Mouse (Mus musculus): Measurements from ENCODE around the gene Psmc2. TPM values are rescaled to one million over a fixed set of nuclear protein-coding genes. Genes with fewer than 3 reads are reported as not detected.

Gene Psmc2
- 166 and 171 TPM in 2 replicates for polyA plus RNA-seq (2015; fragmentation: Nextera tagmentation; extraction: Ambion mirVana)

- peak; percentile 94 for ATAC-seq (ENCODE audit: insufficient number of reproducible peaks, low FRiP score, low TSS enrichment, low read depth)
- H3K27ac ChIP-seq (replicated peaks), result peak within 1 kb of the TSS; percentile 89
Observed at GRCm38 (mm10) chr5:21785053-21785452, at the start of gene Psmc2, which contains the start of gene Dnajc2. Psmc2 (plus strand) TSS chr5:21785283. Dnajc2 (minus strand) TSS chr5:21785251.

DNA sequence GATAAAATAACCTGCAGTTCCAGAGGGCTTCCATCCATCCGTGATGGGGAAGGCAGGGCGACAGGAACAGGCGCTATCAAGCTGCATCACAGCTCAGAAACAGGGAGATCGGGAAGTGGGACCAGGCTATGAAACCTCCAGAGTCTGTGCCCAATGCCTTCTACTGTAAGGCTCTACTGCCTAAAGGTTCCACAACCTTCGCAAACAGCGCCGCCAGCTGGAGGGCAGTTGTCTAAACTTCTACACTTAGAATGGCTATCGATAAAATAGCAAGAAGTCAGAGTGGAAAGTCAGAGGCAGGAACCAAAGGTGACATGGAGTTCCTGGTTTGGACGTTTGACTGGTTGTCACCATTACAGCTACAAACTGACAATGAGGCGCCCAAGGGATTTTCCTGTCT lies 49.5 kb upstream of the Psmc2 start:
- Histone ChIP-seq H3K9ac (no peak overlapping the region), H3K27me3 (no peaks in the 10 kb centered on the region), H3K36me3 (peaks cover 14% of the 10 kb centered on the region), H3K4me3 (replicated peaks) (peak overlapping the region; percentile 18), H3K27ac (replicated peaks) (no peak overlapping the region), H3K4me1 (peaks cover 16% of the 10 kb centered on the region), H3K9me3 (replicated peaks) (no peaks in the 10 kb centered on the region), H3K4me2 (replicated peaks) (peak overlapping the region; percentile 11; the same call in 1 of the 2 replicates)
- ATAC-seq (ENCODE audit: insufficient number of reproducible peaks, low FRiP score, low TSS enrichment, low read depth), result no peak
- WGBS, result 26% methylated on average over 10 of the region's 10 CpGs

More at GRCm38 (mm10) chr5:21785053-21785452, at the start of gene Psmc2, which contains the start of gene Dnajc2:
- H3K9ac ChIP-seq, result peak within 1 kb of the TSS; percentile 80
- peaks cover 19% of the 10 kb centered on the region for H3K4me1 ChIP-seq
- peaks cover 30% of the 10 kb centered on the region for H3K36me3 ChIP-seq
- peak within 1 kb of the TSS; percentile 94 for H3K4me3 ChIP-seq (replicated peaks)
- under 1% methylated on average over 37 of the region's 37 CpGs for WGBS
- peak within 1 kb of the TSS; percentile 87 for H3K4me2 ChIP-seq (replicated peaks)
- no peaks in the 10 kb centered on the region for H3K9me3 ChIP-seq (replicated peaks)
- no peaks in the 10 kb centered on the region for H3K27me3 ChIP-seq

DNA sequence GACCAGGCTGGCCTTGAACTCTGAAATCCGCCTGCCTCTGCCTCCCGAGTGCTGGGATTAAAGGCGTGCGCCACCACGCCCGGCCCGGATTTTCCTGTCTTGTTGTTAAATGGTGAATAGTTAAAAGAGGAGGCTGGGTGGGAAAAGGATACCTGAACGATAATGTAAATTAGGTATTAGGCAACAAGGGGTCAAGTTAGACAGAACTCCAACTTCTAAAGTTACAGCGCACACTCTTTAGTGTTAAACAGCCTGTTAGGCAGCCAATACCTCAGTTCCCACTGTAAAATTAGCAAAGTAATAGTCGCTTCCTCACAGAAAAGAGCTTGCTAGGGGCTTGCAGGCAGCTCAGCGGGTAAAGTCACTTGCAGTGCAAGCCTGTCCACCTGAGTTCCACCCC lies 49.0 kb upstream of the Psmc2 start:
- no peaks in the 10 kb centered on the region for H3K27me3 ChIP-seq
- H3K4me3 ChIP-seq (replicated peaks), result no peak overlapping the region
- ATAC-seq (ENCODE audit: insufficient number of reproducible peaks, low FRiP score, low TSS enrichment, low read depth), result no peak
- peaks cover 16% of the 10 kb centered on the region for H3K4me1 ChIP-seq
- no peaks in the 10 kb centered on the region for H3K9me3 ChIP-seq (replicated peaks)
- H3K36me3 ChIP-seq, result peaks cover 15% of the 10 kb centered on the region
- no peak overlapping the region for H3K27ac ChIP-seq (replicated peaks)
- no peak overlapping the region for H3K4me2 ChIP-seq (replicated peaks)
- H3K9ac ChIP-seq, result no peak overlapping the region
- WGBS, result 85% methylated on average over 11 of the region's 11 CpGs

DNA sequence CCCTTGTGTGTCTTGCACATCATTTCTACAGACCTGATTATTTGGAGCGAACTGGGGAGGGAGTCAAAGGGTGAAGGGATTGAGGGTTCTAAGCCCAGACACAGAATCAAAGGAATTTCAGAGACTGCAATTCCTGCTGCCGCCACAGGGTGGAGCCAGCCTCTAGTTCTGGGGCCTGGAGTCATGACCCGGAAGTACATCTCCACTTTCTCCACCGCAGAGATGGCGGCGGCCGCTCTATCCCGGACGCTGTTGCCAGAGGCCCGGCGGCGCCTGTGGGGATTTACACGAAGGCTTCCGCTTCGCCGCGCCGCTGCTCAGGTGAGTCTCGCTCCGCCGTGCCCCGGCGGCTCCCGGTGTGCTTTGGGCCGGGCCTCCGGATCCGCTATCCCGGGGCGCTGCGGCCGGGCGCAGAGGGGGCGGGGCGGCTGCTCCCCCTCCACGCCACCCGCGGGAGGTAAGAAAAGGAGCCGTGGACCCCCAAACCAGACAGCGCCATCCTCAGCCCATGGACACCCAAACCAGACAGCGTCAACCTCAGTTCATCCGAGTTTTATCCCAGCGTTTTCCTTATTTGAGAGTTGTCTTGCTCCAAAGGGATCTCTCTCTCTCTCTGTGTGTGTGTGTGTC lies 48.0 kb upstream of the Psmc2 start, which contains the start of gene Pmpcb:
Gene Pmpcb, plus strand, starts transcription at position 186 of the 630 bp plus-strand sequence.
- H3K9ac ChIP-seq, result peak within 1 kb of the TSS; percentile 93
- WGBS, result under 1% methylated on average over 42 of the region's 42 CpGs
- peaks cover 16% of the 10 kb centered on the region for H3K4me1 ChIP-seq
- H3K36me3 ChIP-seq, result peaks cover 26% of the 10 kb centered on the region
- H3K27ac ChIP-seq (replicated peaks), result peak within 1 kb of the TSS; percentile 84
- H3K4me2 ChIP-seq (replicated peaks), result peak within 1 kb of the TSS; percentile 71
- no peaks in the 10 kb centered on the region for H3K27me3 ChIP-seq
- peak; percentile 82; the same call in 1 of the 2 replicates for ATAC-seq (ENCODE audit: insufficient number of reproducible peaks, low FRiP score, low TSS enrichment, low read depth)
- H3K9me3 ChIP-seq (replicated peaks), result no peaks in the 10 kb centered on the region
- peak within 1 kb of the TSS; percentile 98 for H3K4me3 ChIP-seq (replicated peaks)

GRCm38 (mm10) chr5:21737620-21738019 lies 47.5 kb upstream of the Psmc2 start:
- 17% methylated on average over 10 of the region's 10 CpGs for WGBS
- peak overlapping the region; percentile 84 for H3K27ac ChIP-seq (replicated peaks)

DNA sequence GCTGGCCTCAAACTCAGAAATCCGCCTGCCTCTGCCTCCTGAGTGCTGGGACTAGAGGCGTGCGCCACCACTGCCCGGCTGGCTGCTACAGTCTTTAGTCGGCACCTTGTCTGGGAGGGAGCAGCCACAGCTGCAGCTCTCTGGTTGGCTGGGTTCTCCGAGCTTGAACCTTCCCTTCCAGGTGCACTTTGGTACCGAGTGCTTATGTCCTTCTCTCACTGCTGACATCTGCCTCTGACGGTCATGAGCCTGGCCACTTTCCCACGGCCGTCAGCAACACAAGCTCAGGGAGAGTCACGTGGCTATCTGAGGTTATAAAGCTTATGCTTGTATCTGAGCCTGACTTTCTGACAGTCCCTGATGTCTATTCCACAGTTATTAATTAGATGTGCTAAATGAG lies 46.0 kb upstream of the Psmc2 start:
- H3K36me3 ChIP-seq, result peaks cover 43% of the 10 kb centered on the region
- H3K9ac ChIP-seq, result no peak overlapping the region
- H3K4me3 ChIP-seq (replicated peaks), result no peak overlapping the region
- no peak overlapping the region for H3K4me2 ChIP-seq (replicated peaks)
- no peaks in the 10 kb centered on the region for H3K9me3 ChIP-seq (replicated peaks)
- peaks cover 11% of the 10 kb centered on the region for H3K4me1 ChIP-seq
- H3K27ac ChIP-seq (replicated peaks), result no peak overlapping the region
- WGBS, result 85% methylated on average over 11 of the region's 11 CpGs
- no peaks in the 10 kb centered on the region for H3K27me3 ChIP-seq
- ATAC-seq (ENCODE audit: insufficient number of reproducible peaks, low FRiP score, low TSS enrichment, low read depth), result no peak

More at GRCm38 (mm10) chr5:21737620-21738019, 47.5 kb upstream of the Psmc2 start:
- H3K27me3 ChIP-seq, result no peaks in the 10 kb centered on the region
- peak overlapping the region; percentile 98 for H3K4me3 ChIP-seq (replicated peaks)
- no peak for ATAC-seq (ENCODE audit: insufficient number of reproducible peaks, low FRiP score, low TSS enrichment, low read depth)
- peaks cover 15% of the 10 kb centered on the region for H3K4me1 ChIP-seq
- no peaks in the 10 kb centered on the region for H3K9me3 ChIP-seq (replicated peaks)
- H3K9ac ChIP-seq, result peak overlapping the region; percentile 93
- H3K36me3 ChIP-seq, result peaks cover 30% of the 10 kb centered on the region
- H3K4me2 ChIP-seq (replicated peaks), result peak overlapping the region; percentile 71

- no peak overlapping the region for H3K9ac ChIP-seq
- no peaks in the 10 kb centered on the region for H3K9me3 ChIP-seq (replicated peaks)
- H3K4me2 ChIP-seq (replicated peaks), result no peak overlapping the region
- H3K4me1 ChIP-seq, result peaks cover 11% of the 10 kb centered on the region
- 87% methylated on average over 13 of the region's 13 CpGs for WGBS
- no peak overlapping the region for H3K27ac ChIP-seq (replicated peaks)
- H3K27me3 ChIP-seq, result no peaks in the 10 kb centered on the region
- no peak overlapping the region for H3K4me3 ChIP-seq (replicated peaks)
- no peak for ATAC-seq (ENCODE audit: insufficient number of reproducible peaks, low FRiP score, low TSS enrichment, low read depth)
- H3K36me3 ChIP-seq, result peaks cover 50% of the 10 kb centered on the region
Observed at GRCm38 (mm10) chr5:21739881-21740280, 45.2 kb upstream of the Psmc2 start.

- ATAC-seq (ENCODE audit: insufficient number of reproducible peaks, low FRiP score, low TSS enrichment, low read depth), result no peak
- H3K9me3 ChIP-seq (replicated peaks), result no peaks in the 10 kb centered on the region
- no peaks in the 10 kb centered on the region for H3K4me1 ChIP-seq
- H3K9ac ChIP-seq, result no peak overlapping the region
- peaks cover 85% of the 10 kb centered on the region for H3K36me3 ChIP-seq
- H3K4me2 ChIP-seq (replicated peaks), result no peak overlapping the region
- H3K27ac ChIP-seq (replicated peaks), result no peak overlapping the region
- no peak overlapping the region for H3K4me3 ChIP-seq (replicated peaks)
- WGBS, result 92% methylated on average over 10 of the region's 10 CpGs
- H3K27me3 ChIP-seq, result no peaks in the 10 kb centered on the region
Observed at GRCm38 (mm10) chr5:21743606-21744005, 41.5 kb upstream of the Psmc2 start.

GRCm38 (mm10) chr5:21744651-21745050 lies 40.4 kb upstream of the Psmc2 start:
- Histone ChIP-seq H3K27ac (replicated peaks) (no peak overlapping the region), H3K9me3 (replicated peaks) (no peaks in the 10 kb centered on the region), H3K4me2 (replicated peaks) (no peak overlapping the region), H3K4me1 (no peaks in the 10 kb centered on the region), H3K4me3 (replicated peaks) (no peak overlapping the region), H3K27me3 (no peaks in the 10 kb centered on the region), H3K36me3 (peaks cover 88% of the 10 kb centered on the region), H3K9ac (no peak overlapping the region)
- ATAC-seq (ENCODE audit: insufficient number of reproducible peaks, low FRiP score, low TSS enrichment, low read depth), result no peak

- ATAC-seq (ENCODE audit: insufficient number of reproducible peaks, low FRiP score, low TSS enrichment, low read depth), result no peak
- H3K36me3 ChIP-seq, result peaks cover 93% of the 10 kb centered on the region
Observed at GRCm38 (mm10) chr5:21745966-21746365, 39.1 kb upstream of the Psmc2 start.

DNA sequence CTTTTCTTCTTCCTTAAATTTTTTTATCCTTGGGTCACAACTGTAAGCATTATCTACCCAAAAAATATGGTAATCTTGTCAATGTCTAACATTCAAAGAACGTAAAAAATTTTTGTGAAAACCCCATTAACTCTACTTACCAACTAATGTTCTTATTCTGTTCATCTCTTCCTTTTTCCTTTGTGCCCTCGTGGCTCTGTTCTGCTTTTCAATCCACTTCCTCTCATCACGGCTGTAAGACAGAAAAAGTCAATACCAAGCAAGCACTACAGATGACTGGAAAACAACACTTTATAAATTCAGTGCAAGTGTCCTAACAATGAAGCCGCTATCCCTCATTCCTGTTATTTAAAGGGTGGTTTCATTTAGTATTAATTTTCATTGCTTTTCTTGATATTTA lies 16.6 kb upstream of the Psmc2 start:
- no peaks in the 10 kb centered on the region for H3K27me3 ChIP-seq
- H3K9me3 ChIP-seq (replicated peaks), result no peaks in the 10 kb centered on the region
- H3K9ac ChIP-seq, result no peak overlapping the region
- peaks cover 57% of the 10 kb centered on the region for H3K36me3 ChIP-seq
- no peak overlapping the region for H3K4me2 ChIP-seq (replicated peaks)
- H3K27ac ChIP-seq (replicated peaks), result no peak overlapping the region
- no peaks in the 10 kb centered on the region for H3K4me1 ChIP-seq
- ATAC-seq (ENCODE audit: insufficient number of reproducible peaks, low FRiP score, low TSS enrichment, low read depth), result no peak
- H3K4me3 ChIP-seq (replicated peaks), result no peak overlapping the region
- WGBS, result 89% methylated on average over 4 of the region's 4 CpGs

More at GRCm38 (mm10) chr5:21745966-21746365, 39.1 kb upstream of the Psmc2 start:
- H3K4me1 ChIP-seq, result no peaks in the 10 kb centered on the region
- H3K9ac ChIP-seq, result no peak overlapping the region
- no peak overlapping the region for H3K4me3 ChIP-seq (replicated peaks)
- H3K27ac ChIP-seq (replicated peaks), result no peak overlapping the region
- no peaks in the 10 kb centered on the region for H3K9me3 ChIP-seq (replicated peaks)
- WGBS, result 91% methylated on average over 7 of the region's 8 CpGs
- no peak overlapping the region for H3K4me2 ChIP-seq (replicated peaks)
- no peaks in the 10 kb centered on the region for H3K27me3 ChIP-seq

DNA sequence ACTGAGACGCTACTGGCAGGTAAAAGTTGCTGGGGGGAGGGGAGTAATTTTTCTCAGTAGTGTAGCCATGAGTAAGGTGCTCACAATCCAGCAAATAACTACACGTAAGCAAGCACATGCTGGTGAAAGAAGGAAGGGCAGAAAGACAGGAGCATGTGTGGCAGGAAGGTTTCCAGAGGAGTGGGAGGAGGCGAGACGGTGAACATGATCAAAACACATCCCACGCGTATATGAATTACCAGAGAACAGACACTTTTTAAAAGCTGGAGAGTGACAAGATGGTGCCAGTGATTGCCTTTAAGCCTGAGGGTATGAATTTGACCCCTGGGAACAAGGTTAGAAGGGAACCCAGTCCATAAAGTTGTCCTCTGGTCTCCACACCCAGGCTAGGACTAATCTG lies 15.2 kb upstream of the Psmc2 start:
- Histone ChIP-seq H3K9ac (no peak overlapping the region), H3K4me2 (replicated peaks) (no peak overlapping the region), H3K9me3 (replicated peaks) (no peaks in the 10 kb centered on the region), H3K4me3 (replicated peaks) (no peak overlapping the region), H3K4me1 (no peaks in the 10 kb centered on the region), H3K27ac (replicated peaks) (no peak overlapping the region), H3K27me3 (no peaks in the 10 kb centered on the region), H3K36me3 (peaks cover 53% of the 10 kb centered on the region)
- 89% methylated on average over 6 of the region's 6 CpGs for WGBS
- no peak for ATAC-seq (ENCODE audit: insufficient number of reproducible peaks, low FRiP score, low TSS enrichment, low read depth)
